21 mouse cellular contexts compared by ENCODE assay signal in genomic region chr6:67111581-67111980, GRCm38 (mm10).
"Had no signal": no experiment of that assay in that cellular context is flagged by ENCODE, and none has a peak within 500 bp of the region (broad histone marks: within the 10 kb centered on the region; RNA-seq: fewer than 3 reads in every experiment).

No protein-coding gene starts in this region.

- ATAC-seq: hindbrain, postnatal 0 days; intestine, embryonic 16.5 days; liver, embryonic 12.5 days had no signal

- H3K4me1 ChIP-seq: heart, embryonic 10.5 days had no signal

- H3K27me3 ChIP-seq: limb, embryonic 15.5 days had no signal

- H3K36me3 ChIP-seq: heart, embryonic 10.5 days; heart, embryonic 12.5 days; hindbrain, embryonic 13.5 days; hindbrain, embryonic 15.5 days; kidney, embryonic 15.5 days; limb, embryonic 13.5 days; limb, embryonic 15.5 days; liver, embryonic 12.5 days had no signal

- H3K4me3 ChIP-seq: heart, embryonic 10.5 days; heart, embryonic 12.5 days; hindbrain, embryonic 13.5 days; hindbrain, embryonic 15.5 days; kidney, embryonic 15.5 days; limb, embryonic 13.5 days; limb, embryonic 15.5 days; liver, embryonic 12.5 days had no signal

- DNase-seq: gastrocnemius, postnatal 14 days; gastrocnemius, postnatal 36 days; heart, adult 18-20 months; heart, postnatal 10 days; heart, postnatal 36 days; kidney, adult 11 months; kidney, adult 8-10 months; kidney, postnatal 14 days; layer of hippocampus, adult 9-11 months; layer of hippocampus, postnatal 36 days; left cerebral cortex, postnatal 4 days had no signal

- H3K9me3 ChIP-seq: heart, embryonic 10.5 days; heart, embryonic 12.5 days; hindbrain, embryonic 13.5 days; hindbrain, embryonic 15.5 days; kidney, embryonic 15.5 days; limb, embryonic 13.5 days; limb, embryonic 15.5 days; liver, embryonic 12.5 days had no signal
